Mouse (Mus musculus): ENCODE measurements around the gene 1700025G04Rik.

- TF ChIP-seq EP300 (IDR thresholded peaks at IDR 0.05; ENCODE audit: low read depth): no peak
- TF ChIP-seq CTCF (IDR thresholded peaks at IDR 0.05; ENCODE audit: low read depth): no peak
Measured at GRCm38 (mm10) chr1:152015555-152016125, 74.3 kb downstream of the 1700025G04Rik start.

Data from heart, postnatal 0 days (tissue).